Mouse (Mus musculus): ENCODE measurements around the gene Ssbp3. TPM values are rescaled to one million over a fixed set of nuclear protein-coding genes. Genes with fewer than 3 reads are reported as not detected.

The Ssbp3 gene
- total and polyA plus RNA-seq, 3 experiments: 30.5 to 242 (median 116) TPM

DNA sequence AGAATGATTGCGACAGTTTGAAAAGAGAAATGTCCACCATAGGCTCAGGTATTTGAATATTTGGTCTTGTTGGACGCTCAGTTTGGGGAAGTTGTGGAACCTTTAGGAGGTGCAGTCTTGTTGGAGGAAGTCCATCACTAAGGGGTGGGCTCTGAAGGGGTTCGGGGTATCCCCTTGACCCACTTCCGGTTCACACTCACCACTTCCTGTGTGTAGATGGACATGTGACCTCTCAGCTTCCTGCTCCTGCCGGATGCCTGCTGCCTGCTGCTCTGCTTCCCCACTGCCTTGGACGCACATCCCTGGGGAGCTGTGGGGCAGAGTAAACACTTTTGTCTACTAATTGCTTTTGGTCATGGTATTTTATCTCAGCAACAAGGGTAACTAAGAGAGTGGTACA lies 29.4 kb upstream of the Ssbp3 start:
- no peak for TF ChIP-seq EP300 (IDR thresholded peaks at IDR 0.05; ENCODE audit: low read depth in 1 of 2, low read length in 2 of 2)
- no peak for TF ChIP-seq CHD1 (IDR thresholded peaks at IDR 0.05; ENCODE audit: low read depth, low read length)
- TF ChIP-seq USF1 (IDR thresholded peaks at IDR 0.05; ENCODE audit: low read depth, low read length): peak; percentile 56; the same call in 1 of the 2 replicates
- H3K9me3 ChIP-seq (replicated peaks; ENCODE audit: insufficient read depth, low read length): no peaks in the 10 kb centered on the region
- no peaks in the 10 kb centered on the region for H3K27me3 ChIP-seq (ENCODE audit: control insufficient read depth in 1 of 2, insufficient read depth in 2 of 2, low read length in 2 of 2)
- H3K27ac ChIP-seq (ENCODE audit: control insufficient read depth, low read depth, low read length): no peak overlapping the region
- H3K79me2 ChIP-seq (ENCODE audit: control insufficient read depth, insufficient read depth, low read length, poor library complexity): no peaks in the 10 kb centered on the region
- H3K36me3 ChIP-seq (ENCODE audit: control insufficient read depth in 1 of 2, insufficient read depth in 2 of 2, low read length in 2 of 2): no peaks in the 10 kb centered on the region
- no peak overlapping the region for H3K9ac ChIP-seq (ENCODE audit: control insufficient read depth, low read depth, low read length, poor library complexity, severe bottlenecking)
- no peak for DNase-seq (ENCODE audit: low read depth, low spot score)
- no peaks in the 10 kb centered on the region for H3K4me1 ChIP-seq (ENCODE audit: control insufficient read depth in 1 of 2, insufficient read depth in 2 of 2, low read length in 2 of 2)
- no peak overlapping the region for H3K4me3 ChIP-seq (ENCODE audit: control insufficient read depth in 1 of 2, insufficient read depth in 1 of 2, low read depth in 2 of 2, low read length in 2 of 2)

DNA sequence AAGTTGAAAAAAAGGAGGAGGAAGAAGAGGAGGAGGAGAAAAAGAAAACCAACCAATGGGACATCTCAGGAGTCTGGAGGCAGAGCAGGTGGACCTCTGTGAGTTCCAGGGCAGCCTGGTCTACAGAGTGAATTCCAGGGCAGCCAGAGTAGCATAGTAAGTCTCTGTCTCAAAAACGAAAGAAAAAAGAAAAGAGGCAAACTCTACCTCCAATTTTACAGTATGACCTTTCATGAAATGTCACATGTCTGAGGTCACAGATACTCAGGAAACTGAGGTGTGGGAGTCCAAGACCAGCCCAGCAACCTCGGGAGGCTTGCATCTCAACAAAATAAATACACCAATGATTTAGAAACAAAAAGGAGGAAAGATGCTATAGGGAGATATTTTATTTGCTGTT lies 27.4 kb upstream of the Ssbp3 start:
- DNase-seq (ENCODE audit: low read depth, low spot score): no peak
- TF ChIP-seq TAL1 (IDR thresholded peaks at IDR 0.05; ENCODE audit: low read length): no peak
- no peak for TF ChIP-seq MYC (IDR thresholded peaks at IDR 0.05; ENCODE audit: low read depth, low read length)
- no peak for TF ChIP-seq ZNF384 (IDR thresholded peaks at IDR 0.05; ENCODE audit: low read depth, low read length)
- no peak for TF ChIP-seq CTCF (IDR thresholded peaks at IDR 0.05 in 2 of 3, conservative IDR thresholded peaks at IDR 0.05 in 1 of 3; ENCODE audit: control insufficient read depth in 1 of 3, insufficient read depth in 1 of 3, low read depth in 2 of 3, low read length in 3 of 3, poor library complexity in 1 of 3, severe bottlenecking in 1 of 3)
- no peak for TF ChIP-seq USF1 (IDR thresholded peaks at IDR 0.05; ENCODE audit: low read depth, low read length)
- no peak for TF ChIP-seq CHD2 (IDR thresholded peaks at IDR 0.05; ENCODE audit: low read length)
- no peak for TF ChIP-seq NELFE (IDR thresholded peaks at IDR 0.05; ENCODE audit: low read depth, low read length)
- no peak for TF ChIP-seq BHLHE40 (IDR thresholded peaks at IDR 0.05; ENCODE audit: borderline replicate concordance, low read depth, low read length)
- no peak for TF ChIP-seq POLR2AphosphoS2 (IDR thresholded peaks at IDR 0.05; ENCODE audit: low read length)
- no peak for TF ChIP-seq GATA1 (IDR thresholded peaks at IDR 0.05; ENCODE audit: low read depth, low read length)
- TF ChIP-seq RCOR1 (IDR thresholded peaks at IDR 0.05; ENCODE audit: low read depth, low read length): no peak
- no peak for TF ChIP-seq RAD21 (IDR thresholded peaks at IDR 0.05; ENCODE audit: low read depth, low read length)
- no peak for TF ChIP-seq MEF2A (IDR thresholded peaks at IDR 0.05; ENCODE audit: extremely low read depth, insufficient replicate concordance, low read depth, low read length, poor library complexity, severe bottlenecking)
- no peak for TF ChIP-seq POLR2A (IDR thresholded peaks at IDR 0.05; ENCODE audit: control insufficient read depth in 1 of 2, insufficient read depth in 1 of 2, low read depth in 1 of 2, low read length in 2 of 2, poor library complexity in 1 of 2)
- TF ChIP-seq ZMIZ1 (IDR thresholded peaks at IDR 0.05; ENCODE audit: low read depth, low read length): no peak
- no peak for TF ChIP-seq E2F4 (IDR thresholded peaks at IDR 0.05; ENCODE audit: borderline replicate concordance, low read depth, low read length)
- no peak for TF ChIP-seq KAT2A (conservative IDR thresholded peaks at IDR 0.05; ENCODE audit: low read depth, low read length)
- no peak for TF ChIP-seq MAZ (IDR thresholded peaks at IDR 0.05; ENCODE audit: low read depth, low read length)
- no peak for TF ChIP-seq MXI1 (IDR thresholded peaks at IDR 0.05; ENCODE audit: low read depth, low read length)
- TF ChIP-seq MAX (IDR thresholded peaks at IDR 0.05; ENCODE audit: low read length): no peak
- H3K36me3 ChIP-seq (ENCODE audit: control insufficient read depth in 1 of 2, insufficient read depth in 2 of 2, low read length in 2 of 2): no peaks in the 10 kb centered on the region
- H3K4me1 ChIP-seq (ENCODE audit: control insufficient read depth in 1 of 2, insufficient read depth in 2 of 2, low read length in 2 of 2): no peaks in the 10 kb centered on the region
- H3K9me3 ChIP-seq (replicated peaks; ENCODE audit: insufficient read depth, low read length): no peaks in the 10 kb centered on the region
- H3K79me2 ChIP-seq (ENCODE audit: control insufficient read depth, insufficient read depth, low read length, poor library complexity): no peaks in the 10 kb centered on the region
- H3K4me3 ChIP-seq (ENCODE audit: control insufficient read depth in 1 of 2, insufficient read depth in 1 of 2, low read depth in 2 of 2, low read length in 2 of 2): no peak overlapping the region
- H3K27ac ChIP-seq (ENCODE audit: control insufficient read depth, low read depth, low read length): no peak overlapping the region
- H3K27me3 ChIP-seq (ENCODE audit: control insufficient read depth in 1 of 2, insufficient read depth in 2 of 2, low read length in 2 of 2): no peaks in the 10 kb centered on the region; a peak in 1 of 4 replicates
- no peak overlapping the region for H3K9ac ChIP-seq (ENCODE audit: control insufficient read depth, low read depth, low read length, poor library complexity, severe bottlenecking)

Measured in MEL (cell line).